Mouse (Mus musculus): Measurements from ENCODE around the gene Ppox.

Ppox gene

DNA sequence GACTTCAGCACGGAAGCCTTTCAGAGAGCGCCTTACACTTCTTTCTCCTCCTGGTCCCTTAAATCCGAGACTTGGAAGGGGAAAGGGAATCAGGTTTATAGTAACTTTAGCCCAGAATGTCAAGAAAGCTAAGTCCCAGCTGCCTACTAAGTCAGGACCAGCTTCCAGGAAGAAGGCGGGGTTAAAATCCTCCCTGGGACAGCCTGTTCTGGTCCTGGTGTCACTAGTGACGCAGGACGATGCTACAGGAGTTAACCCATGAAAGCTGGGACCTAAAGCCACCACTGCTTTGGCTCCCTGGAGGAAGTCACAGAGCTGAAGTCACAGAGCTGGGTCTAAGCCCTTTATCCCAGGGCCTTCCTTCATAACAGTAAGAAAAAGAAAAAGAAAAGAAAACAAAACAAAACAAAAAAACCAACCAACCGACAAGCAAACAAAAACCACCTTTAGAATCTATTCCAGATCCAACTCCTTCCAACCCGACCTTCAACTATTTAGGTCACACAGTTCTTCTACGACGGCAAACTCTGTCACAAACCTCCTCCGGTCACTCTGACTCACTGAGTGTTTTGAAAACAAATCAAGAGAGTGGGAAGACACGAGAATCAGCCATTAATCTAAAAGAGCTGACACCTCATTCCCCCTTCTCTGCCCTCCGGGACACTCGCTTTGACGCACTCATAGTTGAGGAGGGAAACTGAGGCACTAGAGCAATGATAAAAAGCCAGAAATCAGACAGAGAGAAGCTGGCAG, 40.8 kb downstream of the Ppox start:
- DNase-seq, result no peak

DNA sequence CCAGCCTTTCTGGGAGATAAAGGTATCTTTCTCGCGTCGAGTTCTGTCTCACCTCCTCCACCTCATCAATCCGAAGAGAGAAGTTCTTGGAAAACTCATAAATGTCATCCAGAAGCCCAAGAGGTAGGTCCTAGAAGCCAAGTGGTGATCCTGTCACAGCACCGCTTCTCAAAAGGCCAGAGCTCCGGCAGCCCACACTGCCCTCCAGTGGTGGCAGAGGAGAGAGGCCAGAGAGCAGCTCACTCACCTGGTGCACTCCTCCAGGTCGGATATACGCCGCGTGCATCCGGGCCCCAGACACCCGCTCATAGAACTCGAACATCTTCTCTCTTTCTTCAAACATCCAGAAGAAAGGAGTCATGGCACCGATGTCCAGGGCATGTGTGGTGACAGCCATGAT, 42.5 kb downstream of the Ppox start:
- peak; percentile 42 for DNase-seq

DNA sequence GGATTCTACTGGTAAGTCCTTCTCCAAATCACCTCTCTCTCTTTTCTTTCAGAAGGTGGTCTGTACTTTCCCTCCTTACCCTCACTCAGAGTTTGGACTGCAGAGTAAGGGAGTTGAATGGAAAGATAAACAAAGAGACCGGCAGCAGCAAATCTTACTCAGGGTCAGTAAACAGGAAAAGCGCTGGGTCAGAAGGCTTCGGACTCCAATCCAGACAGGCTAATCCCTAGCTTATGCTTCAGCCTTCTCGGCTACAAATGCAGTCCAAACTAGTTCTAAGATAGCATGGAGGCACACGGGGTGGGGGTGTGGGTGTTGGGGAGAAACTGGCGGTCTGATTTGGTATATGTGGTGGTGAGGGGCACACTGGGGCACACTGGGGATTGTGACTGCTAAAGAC, 43.5 kb downstream of the Ppox start:
- DNase-seq, result no peak

DNA sequence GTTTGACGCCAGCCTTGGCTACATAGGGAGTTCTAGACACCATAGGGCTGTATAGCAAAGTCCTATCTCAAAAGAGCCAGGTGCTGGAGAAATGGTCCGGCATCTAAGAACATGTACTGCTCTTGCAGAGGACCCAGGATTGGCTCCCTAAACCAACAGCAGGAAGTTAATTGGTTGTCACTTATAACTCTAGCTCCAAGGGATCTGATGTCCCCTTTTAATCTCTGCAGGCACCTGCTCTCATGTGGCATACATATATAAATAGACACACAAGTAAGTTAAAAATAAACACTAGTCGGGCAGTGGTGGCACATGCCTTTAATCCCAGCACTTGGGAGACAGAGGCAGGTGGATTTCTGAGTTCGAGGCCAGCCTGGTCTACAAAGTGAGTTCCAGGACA, 45.2 kb downstream of the Ppox start:
- DNase-seq, result no peak

DNA sequence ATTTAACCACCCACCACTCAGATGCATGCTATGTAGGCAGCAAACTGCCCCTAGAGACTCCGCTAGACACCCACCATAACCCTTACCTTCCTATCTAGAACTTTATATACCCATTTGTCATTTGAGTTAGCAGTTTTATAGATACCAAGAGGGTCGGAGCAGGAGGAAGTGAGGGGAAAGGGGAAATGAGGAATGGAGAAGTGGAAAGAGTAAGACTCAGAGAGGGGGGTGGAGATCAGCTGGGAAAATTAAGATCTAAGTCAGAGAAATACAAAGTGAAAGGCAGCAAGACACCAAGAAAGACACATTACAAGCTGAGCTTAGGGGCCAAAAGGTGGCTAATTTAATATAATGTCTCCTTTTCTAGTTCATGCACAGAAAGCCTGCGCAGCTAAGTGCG, 46.4 kb downstream of the Ppox start:
- no peak for DNase-seq

DNA sequence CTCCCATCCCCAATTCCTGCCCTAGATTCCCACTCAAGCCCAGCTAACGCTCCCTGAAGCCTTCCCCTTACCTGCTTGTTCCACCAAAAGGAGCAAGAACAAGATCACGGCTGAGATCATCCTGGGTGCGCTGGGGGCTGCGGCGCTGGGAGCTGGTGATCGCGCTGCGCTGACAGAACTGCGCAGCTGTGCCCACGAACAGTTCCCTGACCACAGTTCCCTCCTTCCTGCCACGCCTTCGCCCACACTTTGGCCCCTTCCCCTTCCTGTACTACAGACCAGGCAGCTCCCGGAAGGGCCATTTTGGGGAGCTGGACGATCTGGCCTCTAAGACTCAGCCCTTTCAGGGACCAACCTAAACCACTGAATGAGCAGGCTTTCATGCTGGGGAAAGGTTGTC, 46.9 kb downstream of the Ppox start, which contains the start of gene Fcer1g:
TSS of gene Fcer1g (minus strand) at position 240 of the 400 bp plus-strand sequence.
- no peak for DNase-seq

DNA sequence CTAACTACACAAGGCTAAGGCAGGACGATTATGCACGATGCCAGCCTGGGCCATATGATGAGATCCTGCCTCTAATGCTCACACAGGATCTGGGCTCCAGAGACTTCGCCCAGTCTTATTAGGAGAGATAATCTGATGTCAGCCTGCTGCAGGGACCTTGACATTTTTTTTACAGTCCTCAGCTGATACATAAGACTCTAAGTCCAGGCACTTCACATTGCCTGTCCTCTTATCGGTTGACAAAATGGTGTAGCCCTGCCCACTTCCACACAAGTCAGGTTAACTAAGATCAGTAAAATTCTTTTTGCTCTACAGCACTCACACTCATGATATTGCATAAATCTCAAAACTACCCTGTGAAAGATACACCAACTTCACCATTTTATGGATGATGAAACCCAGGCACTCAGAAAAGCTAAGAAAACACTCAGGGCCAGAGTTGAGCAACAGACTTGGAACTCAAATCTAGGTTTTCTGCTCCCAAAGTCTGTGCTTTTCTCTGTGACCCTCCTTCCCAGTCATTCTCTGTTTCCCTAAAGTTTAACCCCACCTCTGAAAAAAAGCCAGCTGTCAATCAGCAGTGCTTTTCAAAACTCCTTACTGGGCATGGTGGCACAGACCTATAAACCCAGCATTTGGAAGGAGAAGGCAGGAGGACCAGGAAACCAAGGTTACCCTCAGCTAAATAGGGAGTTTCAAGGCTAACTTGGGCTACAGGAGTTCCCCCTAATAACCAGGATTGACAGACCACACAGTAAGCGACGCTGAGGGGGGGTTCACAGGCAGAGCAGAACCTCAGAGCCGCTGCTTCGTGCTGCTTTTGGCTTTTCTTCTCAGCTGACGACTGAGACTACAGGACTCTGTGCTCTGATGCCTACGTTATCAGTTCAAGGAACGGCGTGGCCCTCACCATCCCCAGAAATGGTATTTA, 47.9 kb downstream of the Ppox start:
- DNase-seq, result no peak

DNA sequence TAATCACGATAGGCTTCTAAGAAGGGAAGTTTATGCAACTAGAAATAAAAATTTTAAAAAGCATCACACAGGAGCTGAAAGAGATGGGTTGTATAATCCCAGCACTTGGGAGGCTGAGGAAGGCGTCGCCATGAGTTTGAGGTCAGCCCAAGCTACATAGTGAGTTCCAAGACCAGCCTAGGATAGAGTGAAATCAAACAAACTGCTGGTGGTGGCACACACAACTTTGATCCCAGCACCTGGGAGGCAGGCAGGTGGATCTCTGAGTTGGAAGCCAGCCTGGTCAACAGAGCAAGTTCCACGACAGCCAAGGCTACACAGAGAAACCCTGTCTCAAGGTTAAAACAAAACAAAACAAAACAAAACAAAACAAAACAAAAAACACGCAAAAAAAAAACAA, 48.6 kb downstream of the Ppox start:
- DNase-seq, result no peak

DNA sequence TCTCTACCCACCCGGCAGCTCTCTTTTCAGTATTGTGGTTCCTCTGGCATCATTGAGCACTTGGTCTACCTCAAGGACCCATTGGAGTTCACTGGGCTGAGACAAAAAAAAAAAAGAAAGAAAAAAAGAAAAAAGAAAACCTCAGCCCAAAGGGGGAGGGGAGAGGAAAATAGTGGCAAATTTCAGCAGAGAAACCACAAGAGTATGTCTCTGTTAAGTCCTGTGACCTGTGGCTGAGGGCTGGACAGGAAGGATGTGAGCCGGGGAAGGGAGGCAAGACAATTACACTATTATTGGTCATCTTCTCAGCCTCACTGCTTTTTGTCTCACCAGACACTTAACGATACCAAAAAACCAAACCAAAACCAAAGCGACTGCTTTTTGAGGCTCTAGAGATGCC, 49.1 kb downstream of the Ppox start:
- no peak for DNase-seq

DNA sequence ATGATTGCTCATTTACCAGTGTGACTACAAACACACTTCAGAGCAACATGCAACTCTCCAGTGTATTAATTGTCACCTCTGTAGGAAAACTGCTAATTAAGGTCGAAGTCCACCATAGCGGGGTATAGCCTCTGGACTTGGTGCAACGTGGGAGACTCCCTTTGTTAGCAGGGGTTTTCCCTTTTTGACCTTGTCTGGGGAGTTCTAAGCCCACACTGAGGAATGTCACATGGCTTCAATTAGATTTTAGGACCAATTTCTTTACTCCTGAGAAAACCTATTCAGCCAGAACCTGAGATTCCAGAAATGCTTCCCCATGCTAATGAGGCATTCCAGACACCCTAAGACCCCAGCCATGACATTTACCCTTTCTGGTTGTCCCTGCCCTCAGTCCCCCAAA, 50.8 kb downstream of the Ppox start:
- no peak for DNase-seq

DNA sequence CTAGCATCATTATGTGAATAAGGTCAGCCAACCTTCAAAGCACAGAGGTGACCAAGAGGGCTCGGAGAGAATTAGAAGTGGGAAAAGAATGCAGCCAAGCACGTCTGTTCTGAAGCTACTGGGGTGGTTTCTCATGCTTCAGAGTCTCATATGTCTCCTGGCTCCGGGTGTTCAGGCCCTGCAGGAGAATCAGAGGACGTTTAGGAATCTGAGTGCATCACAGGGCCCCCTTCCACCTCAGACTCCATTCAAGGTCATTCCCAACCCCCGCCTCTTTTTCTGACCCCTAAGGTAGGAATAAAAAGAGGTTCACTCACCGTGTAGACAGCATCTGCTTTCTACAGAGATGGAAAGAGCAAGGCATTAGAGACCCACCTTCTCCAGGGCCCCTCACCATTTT, 51.2 kb downstream of the Ppox start:
- DNase-seq, result no peak

DNA sequence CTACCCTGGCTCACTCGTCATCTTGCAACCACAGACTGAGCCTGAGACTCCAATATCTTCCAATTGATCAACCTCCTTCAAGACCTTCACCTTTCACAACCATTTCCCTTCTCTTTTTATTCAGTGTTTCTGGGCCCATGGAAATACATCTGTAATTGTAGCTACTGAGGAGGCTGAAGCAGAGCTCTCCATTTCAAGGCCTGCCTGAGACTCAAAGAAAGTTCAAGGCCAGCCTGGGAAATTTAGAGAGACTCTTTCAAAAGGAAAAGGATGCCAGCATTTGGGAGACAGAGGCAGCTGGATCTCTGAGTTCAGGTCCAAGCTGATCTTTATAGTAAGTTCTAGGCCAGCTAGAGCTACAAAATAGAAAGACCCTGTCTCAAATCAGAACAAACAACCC, 53.1 kb downstream of the Ppox start:
- no peak for DNase-seq

DNA sequence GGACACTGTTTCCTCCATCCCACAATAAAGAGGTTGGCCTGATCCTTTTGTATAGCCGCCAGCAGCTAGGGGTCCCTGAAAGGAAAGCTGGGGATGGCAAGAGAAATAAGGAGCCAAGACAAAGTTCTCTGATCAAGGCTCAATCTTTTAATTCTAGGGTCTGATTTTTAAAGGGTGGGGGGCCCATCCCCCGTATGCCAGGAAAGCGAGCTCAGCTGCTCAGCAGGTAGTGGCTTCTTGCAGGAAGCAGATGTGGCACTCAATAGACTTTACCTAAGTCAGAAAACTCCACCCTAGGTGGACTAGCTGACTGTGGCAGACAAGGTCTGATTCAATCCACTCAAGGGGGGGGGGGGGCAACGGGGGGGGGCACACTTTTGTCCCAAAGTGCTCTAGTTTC, 54.2 kb downstream of the Ppox start:
- no peak for DNase-seq
